Mouse (Mus musculus) bone marrow, adult 2 months (tissue): ENCODE data around the gene Cdc42bpa. TPM values are rescaled to one million over a fixed set of nuclear protein-coding genes. Genes with fewer than 3 reads are reported as not detected.

Source experiments
- H3K27ac ChIP-seq: fragments of 200-500 bp; 2 replicates; pipeline ENCODE4 v1.5.1; 2012; ENCODE audit warnings: low read depth, mild to moderate bottlenecking, control low read depth, inconsistent platforms, low read length; ENCODE audit not compliant: control insufficient read depth, poor library complexity, insufficient read depth
- H3K4me1 ChIP-seq: fragments of 200-500 bp; 2 replicates; pipeline ENCODE4 v1.6.1; 2011; ENCODE audit warnings: low read length; ENCODE audit not compliant: control insufficient read depth, insufficient read depth
- H3K4me3 ChIP-seq: fragments of 200-500 bp; replicated peaks from 2 replicates; pipeline ENCODE3; 2011; ENCODE audit warnings: mild to moderate bottlenecking, low read depth, low read length, control low read depth; ENCODE audit not compliant: control insufficient read depth
- CTCF ChIP-seq: fragments of 200-500 bp; IDR thresholded peaks from 2 replicates; pipeline ENCODE4 v1.5.1; 2011; ENCODE audit warnings: low read length, control low read depth; ENCODE audit not compliant: control insufficient read depth, insufficient read depth
- POLR2A ChIP-seq: fragments of 200-500 bp; IDR thresholded peaks from 2 replicates; pipeline ENCODE4 v1.6.1; 2011; ENCODE audit warnings: low read depth, mild to moderate bottlenecking, control low read depth, low read length, borderline replicate concordance; ENCODE audit not compliant: control insufficient read depth
- WGBS: fragments of 180-500 bp; shearing (Covaris S2); methylation state at CpG from one replicate; pipeline ENCODE4 v1.1.7; 2018; 5-methylcytosine and 5-hydroxymethylcytosine counted together
- polyA plus RNA-seq: library from polyadenylated mRNA; stranded (reverse); fragments of >200 nt; gene quantifications from 2 replicates; pipeline ENCODE4 v1.2.4, GENCODE M21; 2011; ENCODE audit warnings: low replicate concordance; ENCODE audit not compliant: missing spikeins, insufficient read depth, insufficient read length

Cdc42bpa gene
- polyA plus RNA-seq, 1 experiment, result 8.7 TPM

DNA sequence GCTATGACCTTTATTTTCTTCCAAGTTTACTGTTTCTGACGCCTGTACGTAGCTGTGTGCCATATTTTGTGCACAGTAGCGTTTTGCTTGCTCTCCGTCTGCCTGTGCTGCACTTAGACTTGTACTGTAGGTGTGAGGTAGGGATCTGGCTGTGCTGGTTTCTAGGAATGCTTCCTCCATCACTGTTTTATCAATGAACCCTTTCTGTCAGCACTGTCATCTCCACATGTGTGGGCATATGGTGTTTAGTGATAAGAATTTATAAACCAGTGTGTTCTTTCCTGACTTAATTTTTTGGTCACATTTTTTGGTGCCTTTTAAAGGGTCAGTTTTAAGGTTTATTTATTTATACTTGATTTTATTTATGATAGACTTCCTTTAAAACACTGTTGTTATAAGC lies 188.3 kb downstream of the Cdc42bpa start:
- WGBS, result 77% methylated on average over 4 of the region's 4 CpGs
- peaks cover 2% of the 10 kb centered on the region for H3K4me1 ChIP-seq
- H3K4me3 ChIP-seq, result no peak overlapping the region
- no peak for TF ChIP-seq POLR2A
- TF ChIP-seq CTCF, result no peak
- H3K27ac ChIP-seq, result no peak overlapping the region

DNA sequence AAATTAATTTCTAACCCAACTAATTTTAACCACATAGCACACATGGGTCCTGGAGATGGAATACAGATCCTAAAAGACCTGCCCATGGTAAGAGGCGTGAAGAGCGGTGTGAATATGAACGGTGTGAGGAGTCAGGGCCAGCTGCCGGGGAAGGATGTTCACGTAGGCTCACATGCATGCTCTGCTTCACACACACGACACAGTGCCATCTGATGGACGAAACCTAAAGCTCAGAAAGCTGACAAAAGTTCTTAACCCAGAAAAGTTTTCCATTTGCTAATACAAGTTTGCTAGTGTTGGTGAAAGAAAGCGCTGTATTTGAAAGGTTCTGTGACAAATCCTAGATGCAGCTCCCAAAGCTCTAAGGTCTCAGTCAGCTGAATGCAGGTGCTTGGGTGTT lies 190.9 kb downstream of the Cdc42bpa start:
- H3K4me3 ChIP-seq, result no peak overlapping the region
- TF ChIP-seq CTCF (no peak), POLR2A (no peak)
- peaks cover 2% of the 10 kb centered on the region for H3K4me1 ChIP-seq
- 87% methylated on average over 8 of the region's 8 CpGs for WGBS
- no peak overlapping the region for H3K27ac ChIP-seq

DNA sequence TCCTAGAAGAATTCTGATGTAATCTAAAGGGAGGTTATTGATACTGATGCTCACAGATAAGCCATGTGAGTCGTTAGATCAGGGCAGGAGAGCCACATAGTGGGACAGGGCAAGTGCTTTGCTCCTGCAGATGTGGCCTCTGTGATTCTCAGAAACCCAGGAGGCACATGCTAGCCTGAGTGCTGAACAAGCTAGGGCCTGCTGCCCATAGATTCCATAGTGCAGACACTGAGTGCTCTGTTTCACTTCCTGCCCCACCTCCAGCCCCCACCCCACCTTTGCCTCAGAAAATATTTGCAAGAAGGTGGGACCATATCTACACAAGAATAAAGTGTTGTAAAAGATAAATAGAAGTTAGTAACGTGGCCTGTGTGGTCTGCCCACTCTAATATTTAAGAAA lies 198.4 kb downstream of the Cdc42bpa start:
- H3K4me1 ChIP-seq, result no peaks in the 10 kb centered on the region
- WGBS, result 74% methylated on average over 2 of the region's 2 CpGs
- TF ChIP-seq CTCF (no peak), POLR2A (no peak)

DNA sequence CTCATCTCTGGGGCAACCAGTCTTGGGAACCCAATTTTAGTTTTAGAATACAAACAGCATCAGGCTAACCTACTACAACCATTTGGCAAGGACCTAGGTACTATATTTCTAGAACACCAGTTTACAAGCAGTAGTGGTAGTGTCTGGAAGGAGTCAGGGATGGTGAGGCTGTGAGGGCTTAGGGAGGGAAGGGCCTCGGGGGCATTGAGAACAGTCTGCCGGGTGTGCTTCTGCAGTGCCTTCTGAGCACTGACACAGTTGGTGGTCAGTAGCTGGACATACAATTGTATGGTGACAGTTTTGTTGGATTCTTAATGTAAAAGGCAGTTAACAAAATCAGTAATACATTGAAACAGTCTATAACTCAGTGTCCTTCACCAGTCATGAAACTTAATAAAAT lies 200.3 kb downstream of the Cdc42bpa start:
- no peak overlapping the region for H3K4me3 ChIP-seq
- TF ChIP-seq POLR2A (no peak), CTCF (no peak)
- 87% methylated on average over 2 of the region's 2 CpGs for WGBS
- no peak overlapping the region for H3K27ac ChIP-seq
- H3K4me1 ChIP-seq, result no peaks in the 10 kb centered on the region

More for the DNA sequence above, 198.4 kb downstream of the Cdc42bpa start:
- Histone ChIP-seq H3K27ac (no peak overlapping the region), H3K4me3 (no peak overlapping the region)

DNA sequence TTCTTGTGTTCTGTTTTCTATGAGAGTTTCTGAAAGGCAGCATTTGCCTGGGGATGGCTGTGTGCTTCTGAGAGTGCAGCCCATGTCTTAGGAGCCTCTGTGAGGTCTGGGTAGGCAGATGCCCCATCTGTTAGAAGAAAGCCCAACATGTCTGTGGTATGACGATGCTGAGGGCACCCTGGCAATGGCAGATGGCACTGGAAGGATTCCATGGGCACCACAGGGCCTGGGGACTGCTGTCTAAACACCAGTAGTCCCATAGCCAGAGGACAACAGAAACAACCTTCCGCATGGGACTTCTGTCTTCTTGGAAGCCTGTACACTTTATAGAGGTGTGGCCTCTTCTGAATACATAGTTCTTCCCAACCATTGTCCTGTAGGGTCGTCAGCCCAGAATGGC lies 200.9 kb downstream of the Cdc42bpa start:
- TF ChIP-seq CTCF, result no peak
- no peak for TF ChIP-seq POLR2A
- H3K4me3 ChIP-seq, result no peak overlapping the region
- H3K4me1 ChIP-seq, result no peaks in the 10 kb centered on the region
- 77% methylated on average over 3 of the region's 3 CpGs for WGBS
- H3K27ac ChIP-seq, result no peak overlapping the region

DNA sequence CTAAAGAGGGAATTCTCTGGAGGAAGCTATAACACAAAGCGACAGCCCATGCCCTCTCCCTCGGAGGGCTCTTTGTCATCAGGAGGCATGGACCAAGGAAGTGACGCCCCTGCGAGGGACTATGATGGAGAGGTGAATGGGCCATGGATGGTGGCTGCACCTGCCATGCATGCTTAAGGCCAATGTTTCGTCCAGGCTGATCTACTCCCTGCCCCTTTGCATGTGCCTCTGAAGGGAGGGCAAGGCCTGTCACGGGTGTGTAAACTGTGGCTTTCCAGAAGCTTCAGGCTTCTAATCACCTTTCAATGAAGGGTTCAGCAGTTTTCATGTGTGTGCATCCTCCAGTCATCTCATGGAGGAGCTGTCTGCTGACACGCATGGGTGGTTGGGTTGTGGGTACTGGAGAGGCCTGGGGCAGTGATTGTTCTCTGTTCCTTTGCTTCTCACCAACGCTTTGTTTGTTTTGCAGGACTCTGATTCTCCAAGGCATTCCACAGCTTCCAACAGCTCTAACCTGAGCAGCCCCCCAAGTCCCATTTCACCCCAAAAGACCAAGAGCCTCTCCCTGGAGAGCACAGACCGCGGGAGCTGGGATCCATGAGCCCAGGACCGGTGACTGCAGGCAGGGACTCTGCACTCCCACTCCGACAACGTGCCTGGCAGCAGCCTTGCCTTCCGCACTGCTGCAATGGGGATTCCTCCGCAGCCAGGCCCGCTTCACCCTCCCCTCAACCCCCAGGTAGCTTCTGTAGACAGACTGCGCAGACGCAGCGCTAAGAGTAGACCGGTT lies 201.5 kb downstream of the Cdc42bpa start:
- no peak overlapping the region for H3K27ac ChIP-seq
- TF ChIP-seq POLR2A (peak; percentile 31; the same call in 1 of the 2 replicates), CTCF (no peak)
- no peaks in the 10 kb centered on the region for H3K4me1 ChIP-seq
- WGBS, result 90% methylated on average over 20 of the region's 20 CpGs
- no peak overlapping the region for H3K4me3 ChIP-seq

DNA sequence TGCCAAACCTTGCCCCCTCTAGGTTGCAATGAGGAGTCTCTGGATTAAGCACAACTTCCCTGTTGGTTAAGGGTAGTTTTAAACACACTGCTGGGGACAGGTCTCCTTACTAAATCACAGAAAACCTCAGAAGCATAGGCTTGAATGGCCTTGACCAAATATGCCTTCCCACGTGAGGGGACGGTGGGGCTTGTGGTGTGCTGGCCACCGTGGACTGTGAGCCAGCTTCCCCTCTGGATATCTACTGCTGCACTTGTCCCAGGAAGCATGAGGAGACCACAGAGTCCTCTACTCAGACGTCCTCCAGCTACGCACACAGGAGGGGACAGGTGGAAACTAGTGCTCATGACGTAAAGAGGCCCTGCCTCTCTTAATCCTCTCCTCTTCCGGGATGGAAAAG lies 202.7 kb downstream of the Cdc42bpa start:
- WGBS, result 67% methylated on average over 7 of the region's 7 CpGs
- TF ChIP-seq CTCF (no peak), POLR2A (no peak)
- Histone ChIP-seq H3K27ac (no peak overlapping the region), H3K4me1 (no peaks in the 10 kb centered on the region), H3K4me3 (no peak overlapping the region)

DNA sequence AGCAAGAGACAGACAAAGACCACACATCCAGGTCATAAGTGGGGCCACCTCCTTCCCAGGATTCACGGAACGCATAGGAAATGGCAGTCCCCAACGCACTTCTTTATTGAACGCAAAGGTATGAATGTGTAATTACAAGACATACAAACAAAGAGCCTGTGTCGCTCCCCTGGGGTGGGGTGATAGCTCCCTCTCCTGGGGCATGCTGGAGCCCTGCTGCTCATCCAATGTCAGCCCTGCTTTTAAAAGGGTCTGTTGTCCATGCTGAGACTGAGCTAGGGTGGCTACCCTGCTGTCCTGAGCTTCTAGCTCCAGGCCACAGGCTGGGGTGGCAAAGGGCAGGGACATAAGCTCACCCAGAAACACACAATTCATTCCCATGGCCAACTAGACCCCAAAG lies 206.3 kb downstream of the Cdc42bpa start:
- Histone ChIP-seq H3K4me1 (no peaks in the 10 kb centered on the region; the same call in 1 of the 2 replicates), H3K4me3 (no peak overlapping the region), H3K27ac (no peak overlapping the region)
- WGBS, result 88% methylated on average over 5 of the region's 5 CpGs
- TF ChIP-seq CTCF, result no peak
- no peak for TF ChIP-seq POLR2A

DNA sequence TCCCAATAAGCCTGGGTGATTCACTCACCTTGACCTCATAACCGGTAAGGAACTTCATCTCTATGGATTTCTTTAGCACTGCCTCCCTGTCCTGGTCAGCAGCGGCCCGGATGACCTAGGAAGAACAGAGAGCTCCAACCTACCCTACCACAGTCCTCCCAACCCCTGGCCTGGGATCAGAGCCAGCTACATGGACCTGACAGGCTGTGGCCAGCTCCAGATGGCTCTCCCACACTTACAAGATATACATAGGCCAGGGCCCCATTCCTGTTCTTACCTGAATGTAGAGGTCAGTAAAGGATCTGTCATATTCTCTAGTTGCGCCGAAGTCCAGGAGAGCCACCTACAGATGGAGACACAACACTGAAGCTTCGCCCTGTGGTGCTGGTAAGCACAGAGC lies 208.0 kb downstream of the Cdc42bpa start:
- H3K4me1 ChIP-seq, result no peaks in the 10 kb centered on the region; the same call in 1 of the 2 replicates
- no peak overlapping the region for H3K27ac ChIP-seq
- TF ChIP-seq CTCF, result no peak
- no peak for TF ChIP-seq POLR2A
- 88% methylated on average over 6 of the region's 6 CpGs for WGBS
- no peak overlapping the region for H3K4me3 ChIP-seq

DNA sequence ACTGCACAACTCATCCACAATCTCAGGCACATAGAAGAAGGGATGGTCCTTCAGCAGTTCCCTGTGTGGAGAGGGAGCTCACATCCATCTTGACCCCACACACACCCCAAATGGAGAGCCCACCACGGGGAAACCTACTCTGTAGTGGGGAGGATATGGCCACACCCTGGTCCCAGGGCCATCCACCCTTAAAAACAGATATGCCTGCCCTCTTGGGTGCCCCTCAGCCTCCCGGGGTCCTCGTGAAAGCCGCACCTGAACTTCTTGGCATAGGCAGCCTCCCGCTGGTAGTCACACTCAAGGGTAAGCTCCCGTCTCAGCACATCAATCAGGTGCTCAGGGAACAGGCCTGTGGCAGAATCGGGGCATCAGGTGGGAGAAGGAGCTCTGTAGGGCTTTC lies 208.9 kb downstream of the Cdc42bpa start:
- no peak overlapping the region for H3K4me3 ChIP-seq
- no peak overlapping the region for H3K27ac ChIP-seq
- 89% methylated on average over 7 of the region's 7 CpGs for WGBS
- H3K4me1 ChIP-seq, result no peaks in the 10 kb centered on the region; the same call in 1 of the 2 replicates
- TF ChIP-seq POLR2A (no peak), CTCF (no peak)
